ENCODE assay signal across 9 mouse cellular contexts in the genomic region with DNA sequence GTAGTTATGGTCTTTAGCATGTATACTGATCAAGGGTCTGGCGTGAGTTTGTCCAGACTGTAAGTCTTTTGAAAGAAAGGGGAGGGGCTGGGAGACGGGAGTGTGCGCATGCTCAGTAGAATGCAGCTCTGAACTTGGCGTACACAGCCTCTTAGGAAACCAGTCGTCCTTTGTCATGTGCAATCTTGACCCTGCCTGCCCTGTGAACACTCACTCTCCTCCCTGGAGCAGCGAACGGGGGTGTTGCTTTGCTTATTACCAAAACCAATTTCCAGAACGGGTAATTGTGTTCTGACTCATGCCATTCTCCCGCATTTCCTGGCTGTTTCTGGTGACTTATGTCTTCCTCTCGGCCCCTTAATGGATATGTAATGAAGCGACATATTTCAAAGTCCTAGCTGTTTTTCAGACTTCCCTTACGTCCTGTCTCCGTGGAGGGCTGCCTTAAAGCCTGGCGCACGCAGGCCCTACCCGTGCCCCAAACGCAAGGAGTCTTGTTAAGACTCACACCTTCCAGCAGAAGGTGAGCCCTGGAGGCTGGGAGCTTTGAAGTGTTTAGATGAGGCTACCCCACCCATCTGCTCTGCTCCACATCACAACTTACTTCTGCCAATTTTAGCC.
DNase-seq lines count a peak whose midpoint lies in the region; ATAC-seq and TF ChIP-seq lines count a peak whose summit lies in the region.
"Had no signal": no experiment of that assay in that cellular context is flagged by ENCODE, and none has a peak within 500 bp of the region (broad histone marks: within the 10 kb centered on the region; RNA-seq: fewer than 3 reads in every experiment).

No protein-coding gene starts in this region.

- TF ChIP-seq POLR2A in cortical plate, adult 2 months (IDR thresholded peaks at IDR 0.05; ENCODE audit: extremely low read depth, insufficient read depth, low read length): no peak
- no peak for TF ChIP-seq POLR2A in testis, adult 2 months (IDR thresholded peaks at IDR 0.05; ENCODE audit: control insufficient read depth, low read depth, low read length)

- H3K9me3 ChIP-seq in hindbrain, postnatal 0 days (ENCODE audit: low read length): no peaks in the 10 kb centered on the region
- no peaks in the 10 kb centered on the region for H3K9me3 ChIP-seq in liver, embryonic 16.5 days (replicated peaks; ENCODE audit: control insufficient read depth, low read length)

- no peaks in the 10 kb centered on the region for H3K27me3 ChIP-seq in hindbrain, postnatal 0 days (ENCODE audit: insufficient read depth, low read length)
- no peaks in the 10 kb centered on the region for H3K27me3 ChIP-seq in liver, embryonic 16.5 days (ENCODE audit: control insufficient read depth, insufficient read depth, low read depth, low read length)
- H3K27me3 ChIP-seq in testis, adult 2 months (ENCODE audit: control insufficient read depth, insufficient read depth, low read length): no peaks in the 10 kb centered on the region

- peak overlapping the region; percentile 18 for H3K4me3 ChIP-seq in cortical plate, adult 2 months (ENCODE audit: insufficient read depth, low read length)
- no peak overlapping the region for H3K4me3 ChIP-seq in hindbrain, postnatal 0 days (ENCODE audit: low read length)
- no peak overlapping the region for H3K4me3 ChIP-seq in liver, embryonic 16.5 days (ENCODE audit: low read depth, low read length)
- peak overlapping the region; percentile 60 for H3K4me3 ChIP-seq in testis, adult 2 months (ENCODE audit: control insufficient read depth, low read depth, low read length)
- H3K4me3 ChIP-seq: myocyte had no signal

- ATAC-seq in hindbrain, postnatal 0 days: no peak
- ATAC-seq in liver, embryonic 16.5 days (ENCODE audit: low read depth): 0 out of 2 replicates have a peak, but pooled peaks have one; percentile 9

- H3K36me3 ChIP-seq in hindbrain, postnatal 0 days (ENCODE audit: insufficient read depth, low read length): no peaks in the 10 kb centered on the region
- H3K36me3 ChIP-seq in liver, embryonic 16.5 days (ENCODE audit: control insufficient read depth, insufficient read depth): no peaks in the 10 kb centered on the region
- no peaks in the 10 kb centered on the region for H3K36me3 ChIP-seq in testis, adult 2 months (ENCODE audit: control insufficient read depth, insufficient read depth, low read length)

- no peak overlapping the region for H3K9ac ChIP-seq in hindbrain, postnatal 0 days (replicated peaks; ENCODE audit: low read length)
- no peak overlapping the region for H3K9ac ChIP-seq in liver, embryonic 16.5 days (ENCODE audit: low read depth, low read length)

- WGBS in hindbrain, postnatal 0 days: 59% methylated on average over 17 of the region's 17 CpGs
- WGBS in liver, embryonic 16.5 days (ENCODE audit: insufficient replicate concordance): 35% methylated on average over 17 of the region's 17 CpGs

- H3K27ac ChIP-seq in cortical plate, adult 2 months (ENCODE audit: insufficient read depth, low read length): no peak overlapping the region
- no peak overlapping the region for H3K27ac ChIP-seq in hindbrain, postnatal 0 days
- no peak overlapping the region for H3K27ac ChIP-seq in liver, embryonic 16.5 days (ENCODE audit: low read length)
- no peak overlapping the region for H3K27ac ChIP-seq in testis, adult 2 months (ENCODE audit: control insufficient read depth, insufficient read depth, low read depth, low read length)

- peak; percentile 28 for DNase-seq in WW6 (ENCODE audit: low read depth, low spot score)
- peak; percentile 61 for DNase-seq in hindbrain, postnatal 0 days (ENCODE audit: low spot score)
- no peak for DNase-seq in cerebellum, postnatal 14 days
- DNase-seq in thymus, postnatal 14 days: no peak
- DNase-seq in cerebellum, adult 11-12 months: no peak

- H3K4me1 ChIP-seq in cortical plate, adult 2 months (ENCODE audit: control insufficient read depth, insufficient read depth, low read length): peaks cover 2% of the 10 kb centered on the region; the same call in 1 of the 2 replicates
- peaks cover 6% of the 10 kb centered on the region; the same call in 1 of the 2 replicates for H3K4me1 ChIP-seq in hindbrain, postnatal 0 days (ENCODE audit: insufficient read depth, low read length)
- no peaks in the 10 kb centered on the region for H3K4me1 ChIP-seq in liver, embryonic 16.5 days (ENCODE audit: control insufficient read depth, low read depth, low read length)
- peaks cover 2% of the 10 kb centered on the region for H3K4me1 ChIP-seq in testis, adult 2 months (ENCODE audit: control insufficient read depth, insufficient read depth, low read length)

- peak overlapping the region; percentile 35 for H3K4me2 ChIP-seq in hindbrain, postnatal 0 days (ENCODE audit: low read depth, low read length)
- no peak overlapping the region for H3K4me2 ChIP-seq in liver, embryonic 16.5 days (ENCODE audit: low read depth, low read length)

- TF ChIP-seq CTCF in cortical plate, adult 2 months (IDR thresholded peaks at IDR 0.05; ENCODE audit: extremely low read depth, insufficient read depth, low read length): no peak
- no peak for TF ChIP-seq CTCF in hindbrain, postnatal 0 days (IDR thresholded peaks at IDR 0.05; ENCODE audit: low read depth)
- TF ChIP-seq CTCF in testis, adult 2 months (IDR thresholded peaks at IDR 0.05; ENCODE audit: control insufficient read depth, insufficient read depth, insufficient replicate concordance, low read depth, low read length): no peak

Comparison
In these comparisons a context has a peak if more than half of its experiments do, and no peak if none do; other contexts are left out.
1. DNase-seq: peak in WW6 (single experiment) and hindbrain, postnatal 0 days (single experiment); none in cerebellum, postnatal 14 days (0 of 2), thymus, postnatal 14 days (single experiment) and cerebellum, adult 11-12 months (single experiment).
2. H3K4me3 ChIP-seq: peak in cortical plate, adult 2 months (single experiment) and testis, adult 2 months (single experiment); none in hindbrain, postnatal 0 days (single experiment) and liver, embryonic 16.5 days (single experiment).